Mouse (Mus musculus): ENCODE results near the gene Pde4b. TPM values are rescaled to one million over a fixed set of nuclear protein-coding genes. Genes with fewer than 3 reads are reported as not detected.

The Pde4b gene
- polyA plus RNA-seq, 1 experiment from 2014 or later: 9.1 TPM

- Histone ChIP-seq H3K9me3 (no peaks in the 10 kb centered on the region), H3K4me3 (replicated peaks) (no peak overlapping the region), H3K4me1 (replicated peaks) (peaks cover 6% of the 10 kb centered on the region), H3K9ac (replicated peaks) (no peak overlapping the region), H3K27me3 (no peaks in the 10 kb centered on the region), H3K36me3 (no peaks in the 10 kb centered on the region), H3K4me2 (no peak overlapping the region), H3K27ac (no peak overlapping the region)
- no peak for ATAC-seq (ENCODE audit: insufficient number of reproducible peaks, insufficient read depth, low FRiP score, low TSS enrichment, low read depth)
- 66% methylated on average over 4 of the region's 4 CpGs for WGBS
Measured at GRCm38 (mm10) chr4:102440119-102440481, 352.8 kb downstream of the Pde4b start.

- ATAC-seq (ENCODE audit: insufficient number of reproducible peaks, insufficient read depth, low FRiP score, low TSS enrichment, low read depth): no peak
- H3K27ac ChIP-seq: no peak overlapping the region
- no peak overlapping the region for H3K4me2 ChIP-seq
- H3K36me3 ChIP-seq: no peaks in the 10 kb centered on the region
- WGBS: 74% methylated on average over 5 of the region's 5 CpGs
- peaks cover 6% of the 10 kb centered on the region for H3K4me1 ChIP-seq (replicated peaks)
- H3K9ac ChIP-seq (replicated peaks): no peak overlapping the region
- H3K27me3 ChIP-seq: no peaks in the 10 kb centered on the region
- no peak overlapping the region for H3K4me3 ChIP-seq (replicated peaks)
- no peaks in the 10 kb centered on the region for H3K9me3 ChIP-seq
Measured at GRCm38 (mm10) chr4:102443533-102443932, 356.2 kb downstream of the Pde4b start.

GRCm38 (mm10) chr4:102444501-102444900 is 357.2 kb downstream of the Pde4b start:
- H3K4me1 ChIP-seq (replicated peaks): peaks cover 2% of the 10 kb centered on the region
- H3K27me3 ChIP-seq: no peaks in the 10 kb centered on the region
- H3K36me3 ChIP-seq: no peaks in the 10 kb centered on the region
- H3K4me3 ChIP-seq (replicated peaks): no peak overlapping the region
- H3K27ac ChIP-seq: no peak overlapping the region
- no peak for ATAC-seq (ENCODE audit: insufficient number of reproducible peaks, insufficient read depth, low FRiP score, low TSS enrichment, low read depth)
- no peak overlapping the region for H3K4me2 ChIP-seq
- no peaks in the 10 kb centered on the region for H3K9me3 ChIP-seq
- 77% methylated on average over 3 of the region's 3 CpGs for WGBS
- no peak overlapping the region for H3K9ac ChIP-seq (replicated peaks)

- WGBS: 79% methylated on average over 8 of the region's 8 CpGs
- H3K9me3 ChIP-seq: no peaks in the 10 kb centered on the region
- H3K4me3 ChIP-seq (replicated peaks): no peak overlapping the region
- no peaks in the 10 kb centered on the region for H3K27me3 ChIP-seq
- no peak overlapping the region for H3K27ac ChIP-seq
- no peak overlapping the region for H3K9ac ChIP-seq (replicated peaks)
- no peaks in the 10 kb centered on the region for H3K4me1 ChIP-seq (replicated peaks)
- no peak overlapping the region for H3K4me2 ChIP-seq
- no peaks in the 10 kb centered on the region for H3K36me3 ChIP-seq
- ATAC-seq (ENCODE audit: insufficient number of reproducible peaks, insufficient read depth, low FRiP score, low TSS enrichment, low read depth): peak; percentile 71; the same call in 1 of the 2 replicates
Measured at GRCm38 (mm10) chr4:102446160-102446945, 359.0 kb downstream of the Pde4b start.

GRCm38 (mm10) chr4:102456426-102456825 is 369.1 kb downstream of the Pde4b start:
- Histone ChIP-seq H3K9me3 (no peaks in the 10 kb centered on the region), H3K4me1 (replicated peaks) (no peaks in the 10 kb centered on the region), H3K27me3 (no peaks in the 10 kb centered on the region), H3K9ac (replicated peaks) (no peak overlapping the region), H3K36me3 (no peaks in the 10 kb centered on the region), H3K4me2 (no peak overlapping the region), H3K27ac (no peak overlapping the region), H3K4me3 (replicated peaks) (no peak overlapping the region)
- no peak for ATAC-seq (ENCODE audit: insufficient number of reproducible peaks, insufficient read depth, low FRiP score, low TSS enrichment, low read depth)
- WGBS: 76% methylated on average over 3 of the region's 3 CpGs

- H3K9me3 ChIP-seq: no peaks in the 10 kb centered on the region
- no peak overlapping the region for H3K4me2 ChIP-seq
- H3K4me3 ChIP-seq (replicated peaks): no peak overlapping the region
- H3K9ac ChIP-seq (replicated peaks): no peak overlapping the region
- 59% methylated on average over 5 of the region's 5 CpGs for WGBS
- H3K4me1 ChIP-seq (replicated peaks): no peaks in the 10 kb centered on the region
- no peak overlapping the region for H3K27ac ChIP-seq
- ATAC-seq (ENCODE audit: insufficient number of reproducible peaks, insufficient read depth, low FRiP score, low TSS enrichment, low read depth): no peak
- no peaks in the 10 kb centered on the region for H3K27me3 ChIP-seq
- H3K36me3 ChIP-seq: no peaks in the 10 kb centered on the region
Measured at GRCm38 (mm10) chr4:102459216-102459999, 372.1 kb downstream of the Pde4b start.

- H3K4me2 ChIP-seq: no peak overlapping the region
- H3K36me3 ChIP-seq: no peaks in the 10 kb centered on the region
Measured at GRCm38 (mm10) chr4:102478104-102478503, 390.8 kb downstream of the Pde4b start.

GRCm38 (mm10) chr4:102478860-102479259 is 391.5 kb downstream of the Pde4b start:
- H3K9me3 ChIP-seq: no peaks in the 10 kb centered on the region
- H3K27ac ChIP-seq: no peak overlapping the region
- ATAC-seq (ENCODE audit: insufficient number of reproducible peaks, insufficient read depth, low FRiP score, low TSS enrichment, low read depth): no peak
- peaks cover 13% of the 10 kb centered on the region for H3K27me3 ChIP-seq
- H3K4me1 ChIP-seq (replicated peaks): no peaks in the 10 kb centered on the region
- no peak overlapping the region for H3K4me3 ChIP-seq (replicated peaks)
- 78% methylated on average over 7 of the region's 7 CpGs for WGBS
- H3K9ac ChIP-seq (replicated peaks): no peak overlapping the region
- no peak overlapping the region for H3K4me2 ChIP-seq
- no peaks in the 10 kb centered on the region for H3K36me3 ChIP-seq

More at GRCm38 (mm10) chr4:102478104-102478503, 390.8 kb downstream of the Pde4b start:
- Histone ChIP-seq H3K27me3 (peaks cover 8% of the 10 kb centered on the region), H3K4me1 (replicated peaks) (no peaks in the 10 kb centered on the region), H3K9ac (replicated peaks) (no peak overlapping the region), H3K9me3 (no peaks in the 10 kb centered on the region), H3K27ac (no peak overlapping the region), H3K4me3 (replicated peaks) (no peak overlapping the region)
- WGBS: 55% methylated on average over 3 of the region's 3 CpGs
- ATAC-seq (ENCODE audit: insufficient number of reproducible peaks, insufficient read depth, low FRiP score, low TSS enrichment, low read depth): no peak

- Histone ChIP-seq H3K4me1 (replicated peaks) (no peaks in the 10 kb centered on the region), H3K4me3 (replicated peaks) (no peak overlapping the region), H3K27ac (no peak overlapping the region), H3K4me2 (no peak overlapping the region), H3K9ac (replicated peaks) (no peak overlapping the region), H3K27me3 (peaks cover 25% of the 10 kb centered on the region), H3K36me3 (no peaks in the 10 kb centered on the region), H3K9me3 (no peaks in the 10 kb centered on the region)
- ATAC-seq (ENCODE audit: insufficient number of reproducible peaks, insufficient read depth, low FRiP score, low TSS enrichment, low read depth): no peak
- 58% methylated on average over 6 of the region's 6 CpGs for WGBS
Measured at GRCm38 (mm10) chr4:102480830-102481484, 393.6 kb downstream of the Pde4b start.

GRCm38 (mm10) chr4:102483354-102484018 is 396.1 kb downstream of the Pde4b start:
- no peaks in the 10 kb centered on the region for H3K9me3 ChIP-seq
- 64% methylated on average over 7 of the region's 7 CpGs for WGBS
- no peak overlapping the region for H3K9ac ChIP-seq (replicated peaks)
- no peak overlapping the region for H3K4me2 ChIP-seq
- peaks cover 42% of the 10 kb centered on the region for H3K27me3 ChIP-seq
- H3K27ac ChIP-seq: no peak overlapping the region
- no peaks in the 10 kb centered on the region for H3K36me3 ChIP-seq
- ATAC-seq (ENCODE audit: insufficient number of reproducible peaks, insufficient read depth, low FRiP score, low TSS enrichment, low read depth): no peak
- no peak overlapping the region for H3K4me3 ChIP-seq (replicated peaks)
- H3K4me1 ChIP-seq (replicated peaks): peaks cover 4% of the 10 kb centered on the region; the same call in 1 of the 2 replicates

GRCm38 (mm10) chr4:102484738-102485137 is 397.4 kb downstream of the Pde4b start:
- ATAC-seq (ENCODE audit: insufficient number of reproducible peaks, insufficient read depth, low FRiP score, low TSS enrichment, low read depth): no peak
- H3K9ac ChIP-seq (replicated peaks): no peak overlapping the region
- no peak overlapping the region for H3K4me3 ChIP-seq (replicated peaks)
- WGBS: 74% methylated on average over 2 of the region's 2 CpGs
- no peak overlapping the region for H3K27ac ChIP-seq
- H3K27me3 ChIP-seq: peaks cover 48% of the 10 kb centered on the region
- H3K9me3 ChIP-seq: no peaks in the 10 kb centered on the region
- H3K36me3 ChIP-seq: no peaks in the 10 kb centered on the region
- H3K4me1 ChIP-seq (replicated peaks): peaks cover 4% of the 10 kb centered on the region; the same call in 1 of the 2 replicates
- H3K4me2 ChIP-seq: no peak overlapping the region

All from limb, embryonic 12.5 days (tissue).